In genomic region chr13:119789851-119790717, GRCm38 (mm10) we compare ENCODE assay signal across 9 mouse cellular contexts. TPM values are rescaled to one million over a fixed set of nuclear protein-coding genes. Genes with fewer than 3 reads are reported as not detected.
A peak's percentile ranks its signal among the peaks of the same experiment; 100 is the strongest.
DNase-seq lines count a peak whose midpoint lies in the region; ATAC-seq and TF ChIP-seq lines count a peak whose summit lies in the region.
"Had no signal": no experiment of that assay in that cellular context is flagged by ENCODE, and none has a peak within 500 bp of the region (broad histone marks: within the 10 kb centered on the region; RNA-seq: fewer than 3 reads in every experiment).

No protein-coding gene starts in this region.

- H3K27ac ChIP-seq in brown adipose tissue, adult 24 weeks (replicated peaks; ENCODE audit: low read depth, low read length), result peak overlapping the region; percentile 82
- peak overlapping the region; percentile 98 for H3K27ac ChIP-seq in heart, embryonic 13.5 days (replicated peaks)
- peak overlapping the region; percentile 89 for H3K27ac ChIP-seq in liver, embryonic 12.5 days
- H3K27ac ChIP-seq in neural tube, embryonic 12.5 days, result peak overlapping the region; percentile 86; the same call in 1 of the 2 replicates
- H3K27ac ChIP-seq in stomach, postnatal 0 days (replicated peaks), result peak overlapping the region; percentile 97

- no peaks in the 10 kb centered on the region for H3K4me1 ChIP-seq in brown adipose tissue, adult 24 weeks (ENCODE audit: control insufficient read depth, insufficient read depth, insufficient read length, low read length)
- peaks cover 19% of the 10 kb centered on the region for H3K4me1 ChIP-seq in heart, embryonic 13.5 days
- H3K4me1 ChIP-seq in liver, embryonic 12.5 days, result peaks cover 39% of the 10 kb centered on the region
- peaks cover 21% of the 10 kb centered on the region for H3K4me1 ChIP-seq in neural tube, embryonic 12.5 days
- peaks cover 6% of the 10 kb centered on the region; the same call in 1 of the 2 replicates for H3K4me1 ChIP-seq in stomach, postnatal 0 days (replicated peaks; ENCODE audit: control insufficient read depth, insufficient read depth)

- peaks cover 38% of the 10 kb centered on the region for H3K36me3 ChIP-seq in heart, embryonic 13.5 days
- peaks cover 37% of the 10 kb centered on the region for H3K36me3 ChIP-seq in liver, embryonic 12.5 days
- H3K36me3 ChIP-seq in neural tube, embryonic 12.5 days, result peaks cover 24% of the 10 kb centered on the region
- peaks cover 5% of the 10 kb centered on the region for H3K36me3 ChIP-seq in stomach, postnatal 0 days (ENCODE audit: control insufficient read depth, insufficient read depth, low read length)

- H3K9ac ChIP-seq in heart, embryonic 13.5 days, result peak overlapping the region; percentile 97
- peak overlapping the region; percentile 94 for H3K9ac ChIP-seq in liver, embryonic 12.5 days
- H3K9ac ChIP-seq in neural tube, embryonic 12.5 days, result peak overlapping the region; percentile 95
- H3K9ac ChIP-seq in stomach, postnatal 0 days (ENCODE audit: low read length), result peak overlapping the region; percentile 91

- no peak for TF ChIP-seq EP300 in stomach, postnatal 0 days (optimal IDR thresholded peaks at IDR 0.05)

- peak overlapping the region; percentile 76 for H3K4me2 ChIP-seq in heart, embryonic 13.5 days
- H3K4me2 ChIP-seq in liver, embryonic 12.5 days, result peak overlapping the region; percentile 92
- H3K4me2 ChIP-seq in neural tube, embryonic 12.5 days (replicated peaks), result peak overlapping the region; percentile 72
- H3K4me2 ChIP-seq in stomach, postnatal 0 days (replicated peaks; ENCODE audit: low read depth), result peak overlapping the region; percentile 90

- TF ChIP-seq CTCF in stomach, postnatal 0 days (IDR thresholded peaks at IDR 0.05; ENCODE audit: low read depth), result no peak

- peak; percentile 9 to 23 for DNase-seq in CD8-positive naive resting alpha-beta T cell, adult 2 months (ENCODE audit: low read depth in 2 of 2, low spot score in 2 of 2)
- DNase-seq in kidney, postnatal 10 days, result peak; percentile 82
- DNase-seq in stomach, postnatal 0 days (ENCODE audit: low spot score), result peak; percentile 51

- peak overlapping the region; percentile 90 for H3K4me3 ChIP-seq in brown adipose tissue, adult 24 weeks (ENCODE audit: insufficient read depth, low read depth, low read length)
- peak overlapping the region; percentile 89 for H3K4me3 ChIP-seq in heart, embryonic 13.5 days
- H3K4me3 ChIP-seq in liver, embryonic 12.5 days, result peak overlapping the region; percentile 91
- peak overlapping the region; percentile 86 for H3K4me3 ChIP-seq in neural tube, embryonic 12.5 days
- H3K4me3 ChIP-seq in stomach, postnatal 0 days (ENCODE audit: low read depth, low read length), result peak overlapping the region; percentile 82

- H3K9me3 ChIP-seq in heart, embryonic 13.5 days, result no peaks in the 10 kb centered on the region
- no peaks in the 10 kb centered on the region for H3K9me3 ChIP-seq in liver, embryonic 12.5 days (replicated peaks)
- H3K9me3 ChIP-seq in neural tube, embryonic 12.5 days, result no peaks in the 10 kb centered on the region
- no peaks in the 10 kb centered on the region for H3K9me3 ChIP-seq in stomach, postnatal 0 days (ENCODE audit: control insufficient read depth, low read length)

- no peaks in the 10 kb centered on the region for H3K27me3 ChIP-seq in heart, embryonic 13.5 days (replicated peaks)
- no peaks in the 10 kb centered on the region for H3K27me3 ChIP-seq in liver, embryonic 12.5 days (replicated peaks)
- no peaks in the 10 kb centered on the region for H3K27me3 ChIP-seq in neural tube, embryonic 12.5 days (replicated peaks)
- H3K27me3 ChIP-seq in stomach, postnatal 0 days (ENCODE audit: control insufficient read depth, insufficient read depth, low read length), result no peaks in the 10 kb centered on the region

- peak; percentile 46 for ATAC-seq in erythroid progenitor cell, adult 5-6 weeks (replicated peaks; ENCODE audit: low FRiP score, poor library complexity, severe bottlenecking)
- ATAC-seq in heart, embryonic 13.5 days (ENCODE audit: extremely low read depth, insufficient number of reproducible peaks, low FRiP score, low TSS enrichment), result peak; percentile 65
- ATAC-seq in liver, embryonic 12.5 days, result peak; percentile 66
- peak; percentile 71 for ATAC-seq in neural tube, embryonic 12.5 days (ENCODE audit: low FRiP score, low read depth)
- ATAC-seq in stomach, postnatal 0 days (ENCODE audit: low FRiP score, low TSS enrichment), result peak; percentile 74

- 1% methylated on average over 44 of the region's 66 CpGs for WGBS in heart, embryonic 13.5 days
- WGBS in liver, embryonic 12.5 days (ENCODE audit: insufficient replicate concordance), result under 1% methylated on average over 55 of the region's 66 CpGs
- WGBS in neural tube, embryonic 12.5 days, result 1% methylated on average over 66 of the region's 66 CpGs
- WGBS in stomach, postnatal 0 days, result under 1% methylated on average over 57 of the region's 66 CpGs

RNA-seq across cellular contexts. Expression of gene Zfp131, which starts 0.6 kb away (rescaled TPM):
- 22.8 and 24.3 TPM in 2 replicates for polyA plus RNA-seq in brown adipose tissue, adult 24 weeks (2012; ENCODE audit: insufficient read depth, insufficient read length, missing spikeins)
- total RNA-seq in erythroid progenitor cell, adult 5-6 weeks (2015; ENCODE audit: low replicate concordance), result 27.8 and 49.9 TPM in 2 replicates
- 38.9 and 41.3 TPM in 2 replicates for total RNA-seq in erythroid progenitor cell, adult 5-6 weeks (2017; ENCODE audit: low replicate concordance)
- 20.7 and 20.8 TPM in 2 replicates for polyA plus RNA-seq in heart, embryonic 13.5 days (2015; fragmentation: Nextera tagmentation; extraction: Ambion mirVana)
- polyA plus RNA-seq in liver, embryonic 12.5 days (2016; fragmentation: Nextera tagmentation; extraction: Ambion mirVana), result 25.5 and 28.4 TPM in 2 replicates
- 42.7 and 46.2 TPM in 2 replicates for polyA plus RNA-seq in neural tube, embryonic 12.5 days (2016; fragmentation: Nextera tagmentation; extraction: Ambion mirVana)
- 18.2 and 18.3 TPM in 2 replicates for polyA plus RNA-seq in stomach, postnatal 0 days (2015; fragmentation: Nextera tagmentation; extraction: Ambion mirVana)

RNA-seq across cellular contexts. Expression of gene Nim1k, which starts 34.4 kb away (rescaled TPM):
- 1.7 and 3.0 TPM in 2 replicates for polyA plus RNA-seq in brown adipose tissue, adult 24 weeks (2012; ENCODE audit: insufficient read depth, insufficient read length, missing spikeins)
- total RNA-seq in erythroid progenitor cell, adult 5-6 weeks (2015; ENCODE audit: low replicate concordance), result 1.4 TPM in 1 of 2 replicates, not detected in the other
- 0.45 TPM in 1 of 2 replicates, not detected in the other for total RNA-seq in erythroid progenitor cell, adult 5-6 weeks (2017; ENCODE audit: low replicate concordance)
- 0.50 and 0.53 TPM in 2 replicates for polyA plus RNA-seq in heart, embryonic 13.5 days (2015; fragmentation: Nextera tagmentation; extraction: Ambion mirVana)
- 0.07 and 0.23 TPM in 2 replicates for polyA plus RNA-seq in liver, embryonic 12.5 days (2016; fragmentation: Nextera tagmentation; extraction: Ambion mirVana)
- polyA plus RNA-seq in neural tube, embryonic 12.5 days (2016; fragmentation: Nextera tagmentation; extraction: Ambion mirVana), result 1.9 and 2.2 TPM in 2 replicates
- 0.53 TPM in 2 replicates for polyA plus RNA-seq in stomach, postnatal 0 days (2015; fragmentation: Nextera tagmentation; extraction: Ambion mirVana)

RNA-seq across cellular contexts. Expression of gene AF067063, which starts 39.9 kb away (rescaled TPM):
- polyA plus RNA-seq in brown adipose tissue, adult 24 weeks (2012; ENCODE audit: insufficient read depth, insufficient read length, missing spikeins), result not detected in 2 replicates
- total RNA-seq in erythroid progenitor cell, adult 5-6 weeks (2015; ENCODE audit: low replicate concordance), result not detected in 2 replicates
- total RNA-seq in erythroid progenitor cell, adult 5-6 weeks (2017; ENCODE audit: low replicate concordance), result not detected in 2 replicates
- not detected in 2 replicates for polyA plus RNA-seq in heart, embryonic 13.5 days (2015; fragmentation: Nextera tagmentation; extraction: Ambion mirVana)
- polyA plus RNA-seq in liver, embryonic 12.5 days (2016; fragmentation: Nextera tagmentation; extraction: Ambion mirVana), result not detected in 2 replicates
- not detected in 2 replicates for polyA plus RNA-seq in neural tube, embryonic 12.5 days (2016; fragmentation: Nextera tagmentation; extraction: Ambion mirVana)
- polyA plus RNA-seq in stomach, postnatal 0 days (2015; fragmentation: Nextera tagmentation; extraction: Ambion mirVana), result not detected in 2 replicates
- polyA plus RNA-seq: gonadal fat pad, adult 2 months had no signal

RNA-seq across cellular contexts. Expression of gene D13Ertd608e, which starts 45.7 kb away (rescaled TPM):
- not detected in 2 replicates for polyA plus RNA-seq in brown adipose tissue, adult 24 weeks (2012; ENCODE audit: insufficient read depth, insufficient read length, missing spikeins)
- total RNA-seq in erythroid progenitor cell, adult 5-6 weeks (2015; ENCODE audit: low replicate concordance), result not detected in 2 replicates
- total RNA-seq in erythroid progenitor cell, adult 5-6 weeks (2017; ENCODE audit: low replicate concordance), result not detected in 2 replicates
- not detected in 2 replicates for polyA plus RNA-seq in heart, embryonic 13.5 days (2015; fragmentation: Nextera tagmentation; extraction: Ambion mirVana)
- not detected in 2 replicates for polyA plus RNA-seq in liver, embryonic 12.5 days (2016; fragmentation: Nextera tagmentation; extraction: Ambion mirVana)
- not detected in 2 replicates for polyA plus RNA-seq in neural tube, embryonic 12.5 days (2016; fragmentation: Nextera tagmentation; extraction: Ambion mirVana)
- not detected in 2 replicates for polyA plus RNA-seq in stomach, postnatal 0 days (2015; fragmentation: Nextera tagmentation; extraction: Ambion mirVana)
- polyA plus RNA-seq: gonadal fat pad, adult 2 months had no signal

Comparison
In these comparisons a context has a peak if more than half of its experiments do, and no peak if none do; other contexts are left out.
1. Peak in every context shown above with its lines: DNase-seq, ATAC-seq, H3K4me3 ChIP-seq and H3K27ac ChIP-seq.
2. DNase-seq: peak in every context shown above with its lines; median percentile 82 in kidney, postnatal 10 days; 51 in stomach, postnatal 0 days; 16 in CD8-positive naive resting alpha-beta T cell, adult 2 months.